Mouse (Mus musculus): ENCODE measurements around the gene Tmem144.

Gene Tmem144

DNA sequence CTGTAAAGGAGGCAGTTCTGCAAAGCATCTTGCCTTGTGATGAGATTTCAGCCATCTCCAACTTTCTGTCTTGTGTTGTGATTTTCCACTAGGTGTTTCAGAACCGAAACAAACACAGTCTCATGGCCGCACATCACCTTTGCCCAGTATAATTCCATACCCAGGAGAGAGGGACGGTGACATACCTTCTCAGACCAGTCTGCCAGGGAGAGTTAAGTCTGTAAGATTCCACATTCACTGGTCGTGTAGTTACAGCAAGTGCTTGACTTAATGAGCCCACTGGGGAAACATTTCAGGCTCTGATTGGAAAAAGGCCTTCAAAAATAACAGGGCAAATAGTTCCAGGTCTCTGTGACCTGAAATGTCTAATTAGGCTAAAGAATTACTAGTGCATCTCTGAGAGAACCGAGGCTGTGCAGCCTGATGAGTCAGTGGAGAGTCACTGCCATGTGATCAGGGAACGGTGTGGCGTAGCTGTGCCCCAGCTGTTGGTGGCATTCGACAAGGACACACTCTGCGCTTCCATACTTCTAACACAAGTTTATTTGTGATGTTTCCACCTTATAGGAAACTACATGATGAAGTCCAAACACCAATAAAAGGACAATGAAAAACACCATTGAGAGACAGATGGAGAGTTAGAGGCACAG lies 43.9 kb downstream of the Tmem144 start:
- no peak for DNase-seq

DNA sequence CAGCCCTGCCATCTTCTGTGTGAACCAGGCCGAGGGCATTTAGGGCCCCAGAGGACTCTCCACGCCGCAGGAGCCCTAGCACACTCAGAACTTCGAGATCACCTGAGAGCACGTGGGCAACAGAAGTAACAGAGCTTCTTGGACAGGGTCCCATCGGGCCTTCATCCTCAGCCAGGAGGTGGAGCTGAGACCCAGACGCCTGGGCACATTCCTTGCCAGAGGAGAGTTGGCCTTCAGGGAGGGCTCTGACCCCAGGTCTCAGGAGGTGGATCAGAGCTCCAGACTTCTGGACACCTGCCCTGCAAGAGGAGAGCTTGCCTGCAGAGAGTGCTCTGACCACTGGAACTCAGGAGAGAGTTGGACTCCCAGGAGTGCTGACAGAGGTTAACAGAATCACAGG lies 51.8 kb downstream of the Tmem144 start:
- peak; percentile 80 for DNase-seq

DNA sequence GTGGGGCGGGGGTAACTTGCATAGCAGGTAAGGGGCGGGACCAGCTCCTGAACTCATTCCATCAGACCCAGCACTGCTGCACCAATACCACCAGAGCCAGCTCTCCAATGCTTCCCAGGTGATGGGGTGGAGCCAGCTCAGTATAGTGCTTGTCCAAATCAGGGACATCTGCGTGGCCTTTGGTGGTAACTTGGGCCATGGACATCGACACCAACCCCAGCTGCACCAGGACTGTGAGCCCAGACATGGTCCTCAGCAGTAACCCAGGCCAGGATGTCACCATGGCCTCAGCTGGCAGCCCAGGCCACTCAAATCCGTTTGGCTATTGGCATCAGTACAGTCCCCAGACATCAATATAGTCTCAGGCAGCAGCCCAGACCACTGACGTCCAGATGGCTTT lies 60.3 kb downstream of the Tmem144 start:
- DNase-seq, result no peak

DNA sequence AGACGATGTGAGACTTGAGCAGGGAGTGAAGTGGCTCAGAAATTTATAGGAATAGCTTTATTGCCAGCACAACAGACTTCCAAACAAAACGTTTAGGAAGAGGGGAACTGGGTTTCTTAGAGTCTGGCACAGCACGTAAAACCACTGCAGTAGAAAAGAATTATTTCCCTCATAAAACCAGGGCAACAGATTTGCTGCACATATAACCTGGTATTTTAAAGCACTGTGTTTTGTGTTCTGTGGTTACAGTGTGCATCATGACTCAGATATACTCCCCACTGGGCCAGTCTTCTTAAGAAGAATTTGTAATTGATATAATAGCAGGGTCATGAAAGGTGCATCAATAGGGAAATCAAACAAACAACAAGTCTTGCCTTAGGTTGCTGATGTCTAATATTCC lies 62.2 kb downstream of the Tmem144 start:
- DNase-seq, result no peak

DNA sequence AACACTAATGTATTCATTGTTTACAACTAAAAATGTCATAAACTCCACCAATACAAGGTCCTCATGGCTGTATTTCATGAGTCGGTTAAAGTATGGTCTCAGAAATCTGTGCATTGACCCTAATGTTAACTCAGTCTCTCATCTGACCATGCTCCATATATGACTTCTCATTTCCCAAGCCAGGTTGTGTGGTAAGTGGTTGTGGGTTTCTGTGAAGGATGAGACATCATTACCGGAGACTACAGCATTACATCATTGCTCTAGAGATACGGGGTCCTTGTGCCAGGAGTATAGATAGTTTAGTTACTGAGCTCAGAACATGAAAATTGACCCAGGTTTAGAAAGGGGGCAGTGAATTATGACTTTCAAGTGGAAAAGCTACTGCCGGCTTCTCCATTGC lies 63.0 kb downstream of the Tmem144 start:
- DNase-seq, result no peak

DNA sequence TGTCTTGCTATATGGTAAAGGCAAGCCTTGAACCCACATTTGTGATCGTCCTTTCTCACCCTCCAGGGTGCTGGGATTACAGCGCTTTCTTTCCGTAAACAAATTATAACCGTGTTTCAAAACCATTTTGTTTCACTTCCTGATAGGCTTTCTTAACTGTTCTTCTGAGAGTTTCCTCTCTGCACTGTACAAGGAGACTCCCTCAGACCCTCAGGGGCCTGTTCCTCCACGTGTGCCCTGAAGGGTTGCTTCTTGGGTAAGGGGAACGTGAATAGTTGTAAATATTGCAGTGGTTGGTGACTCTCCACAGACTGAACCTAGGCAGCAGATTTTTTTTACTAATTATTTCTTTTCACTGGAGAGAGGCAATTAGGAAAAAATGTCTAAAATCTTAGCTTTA lies 63.6 kb downstream of the Tmem144 start:
- no peak for DNase-seq

DNA sequence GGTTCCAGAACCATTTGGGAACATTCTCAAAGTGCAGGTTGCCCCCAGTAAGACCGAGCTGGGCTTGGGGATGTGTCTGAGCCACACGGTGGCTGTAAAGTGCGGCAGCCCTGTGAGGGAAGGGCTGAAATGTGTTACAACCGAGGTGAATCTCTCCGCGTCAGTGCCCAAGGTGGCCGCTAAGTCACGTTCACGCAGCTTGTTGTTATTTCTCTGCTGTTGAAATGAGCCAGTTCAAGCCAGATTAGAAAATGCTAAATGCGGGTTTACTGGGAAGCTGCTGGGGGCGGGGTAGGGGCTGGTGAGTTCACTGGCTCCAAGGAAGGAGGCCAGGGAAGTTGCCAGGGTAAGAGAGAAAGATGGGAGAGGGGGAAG lies 68.2 kb downstream of the Tmem144 start:
- no peak for DNase-seq

DNA sequence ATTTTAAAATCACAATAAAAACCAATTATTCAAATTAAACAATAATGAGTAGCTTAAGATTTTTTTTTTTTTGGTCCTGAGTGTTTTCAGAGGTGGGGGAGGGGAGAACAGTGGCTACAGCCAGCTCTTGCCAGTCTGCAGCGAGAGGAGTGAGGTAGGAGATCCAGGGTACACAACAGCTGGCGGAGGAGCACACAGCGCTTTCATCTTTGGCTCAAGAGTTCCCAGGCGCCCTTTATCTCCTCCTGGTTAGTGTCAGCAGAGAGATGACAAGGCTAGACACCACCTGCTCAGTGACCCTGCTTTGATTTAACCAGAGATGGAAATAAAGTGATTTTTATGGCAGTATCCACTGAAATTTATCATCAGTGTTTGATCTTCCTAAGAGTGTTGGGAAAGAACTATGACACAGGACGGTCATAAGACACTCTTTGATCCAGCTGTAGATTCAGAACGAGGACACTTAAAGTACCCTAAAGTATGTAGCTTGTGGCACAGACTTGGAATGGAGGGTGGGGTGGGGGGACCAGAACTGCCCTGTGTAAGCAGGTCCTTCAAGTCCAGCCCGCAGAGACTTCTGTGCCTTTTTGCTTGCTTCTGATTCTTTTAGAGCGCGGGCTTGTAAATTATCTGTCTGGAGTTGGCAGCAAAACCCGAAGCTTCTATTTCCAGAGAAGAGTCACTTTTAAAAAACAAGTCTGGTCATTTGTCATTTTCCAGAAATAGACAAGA lies 68.8 kb downstream of the Tmem144 start:
- no peak for DNase-seq

DNA sequence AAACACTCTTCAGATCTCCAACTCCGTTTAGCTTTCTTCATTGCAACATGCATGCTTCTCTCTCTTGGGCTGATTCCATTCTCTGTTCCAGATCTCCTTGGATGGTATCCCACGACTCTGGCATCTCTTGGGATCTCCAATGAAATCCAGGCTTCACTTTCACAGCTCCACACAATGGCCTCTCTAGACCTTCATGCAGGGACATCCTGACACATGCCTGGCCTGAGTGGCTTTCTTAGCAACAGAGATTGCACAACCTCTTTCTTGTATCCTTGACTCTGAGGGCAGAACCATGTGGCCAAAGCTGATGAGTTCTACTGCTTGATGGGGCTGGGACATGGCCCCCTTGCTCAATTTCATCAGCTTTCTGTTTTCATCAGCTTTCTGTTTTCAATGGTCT lies 79.9 kb downstream of the Tmem144 start:
- no peak for DNase-seq
